Comparison of ENCODE assay signal across 12 mouse cellular contexts in genomic region chr3:94948066-94948614, GRCm38 (mm10). TPM values are rescaled to one million over a fixed set of nuclear protein-coding genes. Genes with fewer than 3 reads are reported as not detected.
DNase-seq lines count a peak whose midpoint lies in the region; ATAC-seq and TF ChIP-seq lines count a peak whose summit lies in the region.
"Had no signal": no experiment of that assay in that cellular context is flagged by ENCODE, and none has a peak within 500 bp of the region (broad histone marks: within the 10 kb centered on the region; RNA-seq: fewer than 3 reads in every experiment).

No protein-coding gene starts in this region.

- 68% methylated on average over 3 of the region's 3 CpGs for WGBS in liver, adult 2 months

- H3K27ac ChIP-seq in liver, adult 2 months (replicated peaks; ENCODE audit: insufficient read depth, low read depth, low read length): no peak overlapping the region
- no peak overlapping the region for H3K27ac ChIP-seq in CH12.LX (ENCODE audit: insufficient read depth, low read depth)
- H3K27ac ChIP-seq: limb, embryonic 10.5 days; neural tube, embryonic 12.5 days had no signal

- intact Hi-C loops in left cerebral cortex, postnatal 4 days (cut with DNase I): loop anchor here (5.0 kb wide), 1 partner anchor 246 kb away; no protein-coding TSS in a partner anchor

- no peaks in the 10 kb centered on the region for H3K36me3 ChIP-seq in liver, adult 2 months (ENCODE audit: control insufficient read depth, insufficient read depth, low read length)
- peaks cover 0 to 13% of the 10 kb centered on the region in 2 experiments for H3K36me3 ChIP-seq in CH12.LX (replicated peaks in 1 of 2; ENCODE audit: control insufficient read depth in 1 of 2, insufficient read depth in 1 of 2, low read length in 1 of 2)
- H3K36me3 ChIP-seq: neural tube, embryonic 12.5 days had no signal

- no peak for TF ChIP-seq POLR2A in liver, adult 2 months (IDR thresholded peaks at IDR 0.05; ENCODE audit: extremely low read depth, insufficient read depth, low read length)
- no peak for TF ChIP-seq POLR2A in CH12.LX (IDR thresholded peaks at IDR 0.05; ENCODE audit: low read depth, low read length)

- no peaks in the 10 kb centered on the region for H3K27me3 ChIP-seq in liver, adult 2 months (ENCODE audit: control insufficient read depth, insufficient read depth, low read length)
- no peaks in the 10 kb centered on the region for H3K27me3 ChIP-seq in CH12.LX (replicated peaks)
- H3K27me3 ChIP-seq: neural tube, embryonic 12.5 days had no signal

- no peak overlapping the region for H3K9ac ChIP-seq in liver, adult 2 months (ENCODE audit: low read depth, low read length)
- no peak overlapping the region for H3K9ac ChIP-seq in CH12.LX (ENCODE audit: insufficient read depth, low read depth)
- H3K9ac ChIP-seq: neural tube, embryonic 12.5 days had no signal

- TF ChIP-seq EP300 in CH12.LX (IDR thresholded peaks at IDR 0.05; ENCODE audit: low read length): no peak

- H3K4me2 ChIP-seq in CH12.LX (ENCODE audit: insufficient read depth, low read depth, poor library complexity, severe bottlenecking): no peak overlapping the region
- H3K4me2 ChIP-seq: neural tube, embryonic 12.5 days had no signal

- H3K9me3 ChIP-seq in CH12.LX (replicated peaks; ENCODE audit: low read length): peaks cover 6% of the 10 kb centered on the region
- H3K9me3 ChIP-seq: limb, embryonic 10.5 days; neural tube, embryonic 12.5 days had no signal

- TF ChIP-seq CTCF in liver, adult 2 months (IDR thresholded peaks at IDR 0.05; ENCODE audit: low read depth, low read length): peak; percentile 46
- TF ChIP-seq CTCF in CH12.LX (conservative IDR thresholded peaks at IDR 0.05 in 1 of 2, IDR thresholded peaks at IDR 0.05 in 1 of 2; ENCODE audit: low read depth in 2 of 2, low read length in 2 of 2): peak; percentile 48 to 77

- in situ Hi-C loops in CH12.LX (cut with MboI; ENCODE audit: low pct_ligation_motif_present, low pct_unique_long_range_greater_than_20kb, low sequenced_read_pairs): no loop called here

- ATAC-seq in inflammation-experienced regulatory T-cells, adult 6 months: peak; percentile 46

- no peaks in the 10 kb centered on the region; the same call in 1 of the 2 replicates for H3K79me2 ChIP-seq in liver, adult 2 months (ENCODE audit: control insufficient read depth, insufficient read depth, low read length)
- no peaks in the 10 kb centered on the region for H3K79me2 ChIP-seq in CH12.LX (replicated peaks; ENCODE audit: control insufficient read depth, extremely low read depth, insufficient read depth, poor library complexity, severe bottlenecking)

- DNase-seq in embryo, embryonic 10.5 days (ENCODE audit: low spot score): peak; percentile 23
- DNase-seq in embryo, embryonic 10 days (ENCODE audit: low spot score): no peak
- no peak for DNase-seq in liver, adult 2 months (ENCODE audit: extremely low read depth, low read depth, low spot score)
- DNase-seq in liver: no peak
- no peak for DNase-seq in CH12.LX (ENCODE audit: extremely low read depth)
- DNase-seq in spleen, adult 18-20 months: no peak
- DNase-seq in left cerebral cortex, postnatal 4 days: no peak
- DNase-seq: gastrocnemius, postnatal 25 days; heart, postnatal 36 days had no signal

- peak; percentile 67 for TF ChIP-seq RAD21 in CH12.LX (IDR thresholded peaks at IDR 0.05; ENCODE audit: low read depth, low read length)

- dilution Hi-C loops in CH12.LX (cut with MboI; ENCODE audit: extremely low pct_ligation_motif_present, extremely low pct_unique_long_range_greater_than_20kb, low sequenced_read_pairs): no loop called here

- no peak overlapping the region for H3K4me3 ChIP-seq in liver, adult 2 months (ENCODE audit: insufficient read depth, low read depth, low read length)
- no peak overlapping the region for H3K4me3 ChIP-seq in CH12.LX (replicated peaks in 1 of 3; ENCODE audit: low read depth in 2 of 3, low read length in 2 of 3, poor library complexity in 1 of 3)
- H3K4me3 ChIP-seq: limb, embryonic 10.5 days; neural tube, embryonic 12.5 days had no signal

- H3K4me1 ChIP-seq in liver, adult 2 months (ENCODE audit: control insufficient read depth, insufficient read depth, low read length): peaks cover 10% of the 10 kb centered on the region
- H3K4me1 ChIP-seq in CH12.LX (ENCODE audit: control insufficient read depth in 1 of 2, insufficient read depth in 2 of 2): peaks cover 2 to 25% of the 10 kb centered on the region in 2 experiments; a peak in 3 of 4 replicates
- H3K4me1 ChIP-seq: neural tube, embryonic 12.5 days had no signal

TF ChIP-seq in CH12.LX, 34 proteins besides CTCF, POLR2A, EP300 and RAD21:
- no peak for TF ChIP-seq TBP (conservative IDR thresholded peaks at IDR 0.05; ENCODE audit: low read depth, low read length)
- no peak for TF ChIP-seq ELF1 (IDR thresholded peaks at IDR 0.05; ENCODE audit: low read depth, low read length)
- no peak for TF ChIP-seq E2F4 (IDR thresholded peaks at IDR 0.05; ENCODE audit: insufficient replicate concordance, low read depth, low read length)
- no peak for TF ChIP-seq USF2 (conservative IDR thresholded peaks at IDR 0.05; ENCODE audit: low read depth, low read length)
- TF ChIP-seq SMC3 (IDR thresholded peaks at IDR 0.05; ENCODE audit: low read depth, low read length): peak; percentile 77
- no peak for TF ChIP-seq MEF2A (IDR thresholded peaks at IDR 0.05; ENCODE audit: borderline replicate concordance, low read depth, low read length)
- TF ChIP-seq PAX5 (IDR thresholded peaks at IDR 0.05; ENCODE audit: low read length): no peak
- TF ChIP-seq TCF12 (IDR thresholded peaks at IDR 0.05; ENCODE audit: low read depth, low read length): no peak
- no peak for TF ChIP-seq MAX (IDR thresholded peaks at IDR 0.05; ENCODE audit: low read length)

RNA-seq across cellular contexts. Expression of gene Rfx5, which starts 5.7 kb away (rescaled TPM):
- total RNA-seq in liver, adult 2 months (2014; rRNA removed): 6.4 and 7.0 TPM in 2 replicates
- 6.0 and 7.1 TPM in 2 replicates for polyA plus RNA-seq in liver, adult 2 months (2012; rRNA removed)
- 11.4 and 11.8 TPM in 2 replicates for total RNA-seq in CH12.LX (2012; rRNA removed)
- total RNA-seq in CH12.LX (2014; rRNA removed): 14.0 and 15.4 TPM in 2 replicates
- 19.9 and 22.0 TPM in 2 replicates for polyA plus RNA-seq in CH12.LX (2012; ENCODE audit: insufficient read length, low read depth)
- 10 to 100 TPM in 2 of 3 experiments, 1 to 10 TPM in 1; 9.6 to 14.4 (median 13.8) TPM for polyA plus RNA-seq in inflammation-experienced regulatory T-cells, adult 6 months (2017; shearing (Covaris generic))
- 10 to 100 TPM; 19.6 to 27.6 TPM for total RNA-seq in left cerebral cortex, postnatal 4 days (2021)

RNA-seq across cellular contexts. Expression of gene Selenbp1, which starts 15.3 kb away (rescaled TPM):
- total RNA-seq in liver, adult 2 months (2014; rRNA removed): 631 and 642 TPM in 2 replicates
- polyA plus RNA-seq in liver, adult 2 months (2012; rRNA removed): 641 and 744 TPM in 2 replicates
- total RNA-seq in CH12.LX (2012; rRNA removed) (0.08 and 0.25 TPM in 2 replicates), CH12.LX (2014; rRNA removed) (not detected in 2 replicates)
- not detected in 2 replicates for polyA plus RNA-seq in CH12.LX (2012; ENCODE audit: insufficient read length, low read depth)
- 1 to 10 TPM in 2 of 3 experiments, under 1 TPM in 1; 0.36 to 2.2 (median 1.5) TPM for polyA plus RNA-seq in inflammation-experienced regulatory T-cells, adult 6 months (2017; shearing (Covaris generic))
- total RNA-seq in left cerebral cortex, postnatal 4 days (2021): 1 to 10 TPM; 3.8 to 4.8 TPM

RNA-seq across cellular contexts. Expression of gene Pi4kb, which starts 26.4 kb away (rescaled TPM):
- total RNA-seq in liver, adult 2 months (2014; rRNA removed): 26.5 and 30.8 TPM in 2 replicates
- polyA plus RNA-seq in liver, adult 2 months (2012; rRNA removed): 25.3 and 26.0 TPM in 2 replicates
- 39.2 and 44.7 TPM in 2 replicates for total RNA-seq in CH12.LX (2012; rRNA removed)
- 21.2 and 24.0 TPM in 2 replicates for total RNA-seq in CH12.LX (2014; rRNA removed)
- polyA plus RNA-seq in CH12.LX (2012; ENCODE audit: insufficient read length, low read depth): 30.7 and 31.3 TPM in 2 replicates
- polyA plus RNA-seq in inflammation-experienced regulatory T-cells, adult 6 months (2017; shearing (Covaris generic)): 10 to 100 TPM in 2 of 3 experiments, 1 to 10 TPM in 1; 9.1 to 12.7 (median 10.6) TPM
- 10 to 100 TPM; 50.0 to 56.4 TPM for total RNA-seq in left cerebral cortex, postnatal 4 days (2021)

Comparison
In these comparisons a context has a peak if more than half of its experiments do, and no peak if none do; other contexts are left out.
1. RNA of gene Selenbp1, which starts 15.3 kb away (total RNA-seq): 631 to 642 TPM in liver, adult 2 months; 3.8 to 4.8 TPM in left cerebral cortex, postnatal 4 days and 0.08 to 0.25 TPM in CH12.LX; every median in the first group is over 100 times any median in the second.